Mouse (Mus musculus): ENCODE results near the gene Gm21409. TPM values are rescaled to one million over a fixed set of nuclear protein-coding genes. Genes with fewer than 3 reads are reported as not detected.
"Not testable (repeated sequence)": the region's sequence is repeated elsewhere in the genome, so short reads cannot be mapped to it uniquely, and the experiment has no call there.

Gm21409 gene
- total RNA-seq (2014; fragmentation: Nextera tagmentation) (not detected in 2 replicates), total RNA-seq (2017) (not detected in 2 replicates), polyA plus RNA-seq (2012) (not detected in 2 replicates)

DNA sequence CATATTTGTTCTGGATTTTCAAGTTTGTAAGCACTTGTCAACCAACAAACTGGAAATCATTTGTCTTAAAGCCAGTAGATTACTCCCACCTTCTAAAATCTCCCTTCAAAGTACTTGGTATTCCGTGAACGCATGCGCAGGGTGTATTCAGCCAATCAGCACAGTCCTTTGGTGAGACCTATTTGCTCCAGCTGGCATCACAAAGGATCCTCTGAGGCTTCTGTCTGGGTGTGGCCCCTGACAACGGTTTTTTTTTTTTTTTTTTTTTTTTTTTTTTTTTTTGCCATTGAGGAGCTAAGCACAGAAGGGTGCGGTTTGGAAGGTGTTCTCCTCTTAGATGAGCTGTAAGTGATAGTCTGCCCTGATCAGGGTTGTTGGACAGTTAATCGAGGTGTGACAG is at the start of gene Gm21409:
Gene Gm21409, plus strand, starts transcription at position 301 of the 400 bp plus-strand sequence.
- not testable (repeated sequence) for H3K27me3 ChIP-seq (ENCODE audit: insufficient read depth, low read length); H3K36me3 ChIP-seq (replicated peaks); DNase-seq (ENCODE audit: low spot score); H3K9me3 ChIP-seq (replicated peaks); ATAC-seq (ENCODE audit: extremely low read depth, insufficient number of reproducible peaks, low FRiP score, poor library complexity, severe bottlenecking); H3K4me1 ChIP-seq (ENCODE audit: insufficient read depth, low read depth, low read length); H3K4me3 ChIP-seq (ENCODE audit: low read depth, low read length)

Other genes starting within 250 kb of the Gm21409 start
- not detected in 2 replicates for gene Gm21394, start 181.8 kb upstream of the Gm21409 start, total RNA-seq (2014; fragmentation: Nextera tagmentation)
- gene Gm21394, start 181.8 kb upstream of the Gm21409 start, total RNA-seq (2017), result not detected in 2 replicates
- gene Gm21394, start 181.8 kb upstream of the Gm21409 start, polyA plus RNA-seq (2012), result not detected in 2 replicates